Mouse (Mus musculus) E14TG2a.4 (cell line): Measurements from ENCODE around the gene Borcs8.

Source experiments
- CTCF ChIP-seq: conservative IDR thresholded peaks from 2 replicates; pipeline ENCODE4 v1.5.1; 2014; ENCODE audit warnings: low read length
- NANOG ChIP-seq: IDR thresholded peaks from 2 replicates; pipeline ENCODE4 v1.6.1; 2014; ENCODE audit warnings: borderline replicate concordance, low read length, mixed read lengths
- POU5F1 ChIP-seq: IDR thresholded peaks from 2 replicates; pipeline ENCODE4 v1.6.1; 2014; ENCODE audit warnings: low read length, borderline replicate concordance

DNA sequence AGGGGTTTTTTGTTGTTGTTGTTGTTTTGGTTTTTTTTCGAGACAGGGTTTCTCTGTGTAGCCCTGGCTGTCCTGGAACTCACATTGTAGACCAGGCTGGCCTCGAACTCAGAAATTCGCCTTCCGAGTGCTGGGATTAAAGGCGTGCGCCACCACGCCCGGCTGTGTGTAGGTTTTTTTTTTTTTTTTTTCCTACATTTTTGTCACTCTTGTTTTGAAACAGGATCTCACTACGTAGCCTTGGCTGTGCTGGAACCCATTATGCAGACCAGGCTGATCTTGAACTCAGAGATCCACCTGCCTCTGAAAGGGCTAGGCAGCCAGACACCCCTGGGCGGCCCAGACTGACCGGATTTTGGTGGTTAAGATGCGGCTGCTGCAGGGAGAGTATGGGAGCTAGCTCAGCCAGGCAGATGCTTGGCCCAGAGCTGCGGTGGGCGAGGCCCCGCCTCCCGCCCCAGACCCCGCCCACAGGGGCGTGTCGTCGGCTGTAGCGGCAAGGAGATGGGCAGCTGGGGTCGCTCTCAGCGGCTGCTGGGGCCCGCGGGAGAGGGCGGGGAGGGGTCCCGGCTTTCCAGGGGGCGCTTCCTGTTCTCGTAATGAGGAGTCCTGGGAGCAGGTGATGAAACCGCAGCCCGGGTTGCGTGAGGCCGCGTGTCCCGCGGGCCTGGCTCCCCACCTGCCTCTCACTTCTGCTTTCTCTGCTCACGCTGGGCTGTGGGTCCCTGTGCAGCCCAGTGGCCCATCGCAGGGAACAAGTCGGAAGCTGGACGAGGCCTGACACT is 19.0 kb downstream of the Borcs8 start:
- no peak for TF ChIP-seq CTCF
- no peak for TF ChIP-seq NANOG
- no peak for TF ChIP-seq POU5F1
